Mouse (Mus musculus): ENCODE measurements at regions not wholly inside any gene's neighbourhood (a gene's known extent, or its start where the extent isn't known, plus 50 kb on each side); places are given as distances from the start of the nearest gene placed in this dataset.

GRCm38 (mm10) chrX:50634842-50635615 lies 205.8 kb upstream of the Stk26 start:
- Histone ChIP-seq H3K27me3 (ENCODE audit: insufficient read depth, low read length) (no peaks in the 10 kb centered on the region), H3K4me1 (ENCODE audit: insufficient read depth, low read depth, low read length) (no peaks in the 10 kb centered on the region; the same call in 1 of the 2 replicates), H3K9me3 (replicated peaks) (no peaks in the 10 kb centered on the region), H3K4me3 (ENCODE audit: low read depth, low read length) (peak overlapping the region; percentile 70), H3K36me3 (replicated peaks) (peaks cover 14% of the 10 kb centered on the region)
- ATAC-seq (ENCODE audit: extremely low read depth, insufficient number of reproducible peaks, low FRiP score, poor library complexity, severe bottlenecking) (peak; percentile 96), DNase-seq (ENCODE audit: low spot score) (peak; percentile 51)
- TF ChIP-seq GATA1 (IDR thresholded peaks at IDR 0.05; ENCODE audit: borderline replicate concordance, low read length) (no peak), GATA2 (IDR thresholded peaks at IDR 0.05; ENCODE audit: borderline replicate concordance, low read depth, low read length) (no peak), TAL1 (conservative IDR thresholded peaks at IDR 0.05; ENCODE audit: low read depth, low read length) (no peak), CTCF (IDR thresholded peaks at IDR 0.05; ENCODE audit: low read depth, low read length) (no peak), POLR2AphosphoS5 (IDR thresholded peaks at IDR 0.05; ENCODE audit: insufficient replicate concordance, low read depth, low read length) (no peak)

GRCm38 (mm10) chrX:50632536-50632935 lies 204.2 kb upstream of the Olfr1324 start:
- Histone ChIP-seq H3K36me3 (replicated peaks) (peaks cover 27% of the 10 kb centered on the region), H3K4me3 (ENCODE audit: low read depth, low read length) (no peak overlapping the region), H3K9me3 (replicated peaks) (no peaks in the 10 kb centered on the region), H3K27me3 (ENCODE audit: insufficient read depth, low read length) (no peaks in the 10 kb centered on the region), H3K4me1 (ENCODE audit: insufficient read depth, low read depth, low read length) (no peaks in the 10 kb centered on the region; the same call in 1 of the 2 replicates)
- DNase-seq (ENCODE audit: low spot score) (no peak), ATAC-seq (ENCODE audit: extremely low read depth, insufficient number of reproducible peaks, low FRiP score, poor library complexity, severe bottlenecking) (no peak)
- TF ChIP-seq CTCF (IDR thresholded peaks at IDR 0.05; ENCODE audit: low read depth, low read length), result no peak

GRCm38 (mm10) chrX:50625336-50625735 lies 197.0 kb upstream of the Olfr1324 start:
- no peak for ATAC-seq (ENCODE audit: extremely low read depth, insufficient number of reproducible peaks, low FRiP score, poor library complexity, severe bottlenecking)
- TF ChIP-seq POLR2AphosphoS5 (IDR thresholded peaks at IDR 0.05; ENCODE audit: insufficient replicate concordance, low read depth, low read length) (no peak), CTCF (IDR thresholded peaks at IDR 0.05; ENCODE audit: low read depth, low read length) (no peak), GATA2 (IDR thresholded peaks at IDR 0.05; ENCODE audit: borderline replicate concordance, low read depth, low read length) (no peak), GATA1 (IDR thresholded peaks at IDR 0.05; ENCODE audit: borderline replicate concordance, low read length) (no peak), TAL1 (conservative IDR thresholded peaks at IDR 0.05; ENCODE audit: low read depth, low read length) (no peak)

GRCm38 (mm10) chrX:50622984-50623455 lies 194.7 kb upstream of the Olfr1324 start:
- Histone ChIP-seq H3K4me1 (ENCODE audit: insufficient read depth, low read depth, low read length) (peaks cover 3% of the 10 kb centered on the region; the same call in 1 of the 2 replicates), H3K9me3 (replicated peaks) (no peaks in the 10 kb centered on the region), H3K4me3 (ENCODE audit: low read depth, low read length) (no peak overlapping the region), H3K36me3 (replicated peaks) (peaks cover 33% of the 10 kb centered on the region), H3K27me3 (ENCODE audit: insufficient read depth, low read length) (no peaks in the 10 kb centered on the region)
- DNase-seq (ENCODE audit: low spot score) (no peak), ATAC-seq (ENCODE audit: extremely low read depth, insufficient number of reproducible peaks, low FRiP score, poor library complexity, severe bottlenecking) (no peak)
- TF ChIP-seq GATA1 (IDR thresholded peaks at IDR 0.05; ENCODE audit: borderline replicate concordance, low read length) (no peak), TAL1 (conservative IDR thresholded peaks at IDR 0.05; ENCODE audit: low read depth, low read length) (no peak), POLR2AphosphoS5 (IDR thresholded peaks at IDR 0.05; ENCODE audit: insufficient replicate concordance, low read depth, low read length) (no peak), CTCF (IDR thresholded peaks at IDR 0.05; ENCODE audit: low read depth, low read length) (no peak), GATA2 (IDR thresholded peaks at IDR 0.05; ENCODE audit: borderline replicate concordance, low read depth, low read length) (no peak)

More at GRCm38 (mm10) chrX:50625336-50625735, 197.0 kb upstream of the Olfr1324 start:
- Histone ChIP-seq H3K36me3 (replicated peaks) (peaks cover 34% of the 10 kb centered on the region), H3K4me3 (ENCODE audit: low read depth, low read length) (no peak overlapping the region), H3K9me3 (replicated peaks) (no peaks in the 10 kb centered on the region), H3K4me1 (ENCODE audit: insufficient read depth, low read depth, low read length) (no peaks in the 10 kb centered on the region), H3K27me3 (ENCODE audit: insufficient read depth, low read length) (no peaks in the 10 kb centered on the region)
- no peak for DNase-seq (ENCODE audit: low spot score)

GRCm38 (mm10) chrX:50620909-50621308 lies 192.6 kb upstream of the Olfr1324 start:
- ATAC-seq (ENCODE audit: extremely low read depth, insufficient number of reproducible peaks, low FRiP score, poor library complexity, severe bottlenecking), result no peak
- Histone ChIP-seq H3K27me3 (ENCODE audit: insufficient read depth, low read length) (no peaks in the 10 kb centered on the region), H3K4me3 (ENCODE audit: low read depth, low read length) (no peak overlapping the region), H3K4me1 (ENCODE audit: insufficient read depth, low read depth, low read length) (peaks cover 3% of the 10 kb centered on the region; the same call in 1 of the 2 replicates), H3K36me3 (replicated peaks) (peaks cover 37% of the 10 kb centered on the region), H3K9me3 (replicated peaks) (no peaks in the 10 kb centered on the region)
- TF ChIP-seq GATA1 (IDR thresholded peaks at IDR 0.05; ENCODE audit: borderline replicate concordance, low read length) (no peak), POLR2AphosphoS5 (IDR thresholded peaks at IDR 0.05; ENCODE audit: insufficient replicate concordance, low read depth, low read length) (no peak), GATA2 (IDR thresholded peaks at IDR 0.05; ENCODE audit: borderline replicate concordance, low read depth, low read length) (no peak), CTCF (IDR thresholded peaks at IDR 0.05; ENCODE audit: low read depth, low read length) (no peak), TAL1 (conservative IDR thresholded peaks at IDR 0.05; ENCODE audit: low read depth, low read length) (no peak)
- no peak for DNase-seq (ENCODE audit: low spot score)

GRCm38 (mm10) chrX:50619919-50620318 lies 191.6 kb upstream of the Olfr1324 start:
- H3K4me1 ChIP-seq (ENCODE audit: insufficient read depth, low read depth, low read length), result peaks cover 3% of the 10 kb centered on the region; the same call in 1 of the 2 replicates
- H3K4me3 ChIP-seq (ENCODE audit: low read depth, low read length), result no peak overlapping the region
- H3K27me3 ChIP-seq (ENCODE audit: insufficient read depth, low read length), result no peaks in the 10 kb centered on the region
- ATAC-seq (ENCODE audit: extremely low read depth, insufficient number of reproducible peaks, low FRiP score, poor library complexity, severe bottlenecking), result peak; percentile 80
- H3K36me3 ChIP-seq (replicated peaks), result peaks cover 35% of the 10 kb centered on the region
- no peaks in the 10 kb centered on the region for H3K9me3 ChIP-seq (replicated peaks)
- TF ChIP-seq CTCF (IDR thresholded peaks at IDR 0.05; ENCODE audit: low read depth, low read length) (no peak), TAL1 (conservative IDR thresholded peaks at IDR 0.05; ENCODE audit: low read depth, low read length) (no peak), GATA2 (IDR thresholded peaks at IDR 0.05; ENCODE audit: borderline replicate concordance, low read depth, low read length) (no peak), GATA1 (IDR thresholded peaks at IDR 0.05; ENCODE audit: borderline replicate concordance, low read length) (no peak), POLR2AphosphoS5 (IDR thresholded peaks at IDR 0.05; ENCODE audit: insufficient replicate concordance, low read depth, low read length) (no peak)
- no peak for DNase-seq (ENCODE audit: low spot score)
